Mouse (Mus musculus): ENCODE data around the gene Sox11.

GRCm38 (mm10) chr12:27323423-27323822 is 19.0 kb downstream of the Sox11 start:
- no peak for TF ChIP-seq POLR2A (IDR thresholded peaks at IDR 0.05; ENCODE audit: extremely low read depth, insufficient read depth, low read length)
- TF ChIP-seq CTCF (IDR thresholded peaks at IDR 0.05; ENCODE audit: extremely low read depth, insufficient read depth, low read length), result no peak

All from cortical plate, adult 2 months (tissue).